Mouse (Mus musculus) thymus, postnatal 25 days (tissue): ENCODE results near the gene Vmn1r173.
"Not testable (repeated sequence)": the region's sequence is repeated elsewhere in the genome, so short reads cannot be mapped to it uniquely, and the experiment has no call there.

Experiments used
- DNase-seq: peaks from one replicate; pipeline ENCODE4 v3.0.0; 2022

Gene Vmn1r173

GRCm38 (mm10) chr7:23700403-23700802, at the start of gene Vmn1r173:
Vmn1r173 (plus strand) TSS chr7:23700703.
- not testable (repeated sequence) for DNase-seq

GRCm38 (mm10) chr7:23658016-23658415, 42.5 kb upstream of the Vmn1r173 start, which contains the start of gene Vmn1r172:
Vmn1r172 (plus strand) TSS chr7:23658316.
- DNase-seq, result no peak

GRCm38 (mm10) chr7:23751970-23752369, 51.5 kb downstream of the Vmn1r173 start, which contains the start of gene Vmn1r174:
Vmn1r174 (plus strand) TSS chr7:23752270.
- not testable (repeated sequence) for DNase-seq
